Mouse (Mus musculus): Measurements from ENCODE around the gene Pla2g2c.

The Pla2g2c gene

DNA sequence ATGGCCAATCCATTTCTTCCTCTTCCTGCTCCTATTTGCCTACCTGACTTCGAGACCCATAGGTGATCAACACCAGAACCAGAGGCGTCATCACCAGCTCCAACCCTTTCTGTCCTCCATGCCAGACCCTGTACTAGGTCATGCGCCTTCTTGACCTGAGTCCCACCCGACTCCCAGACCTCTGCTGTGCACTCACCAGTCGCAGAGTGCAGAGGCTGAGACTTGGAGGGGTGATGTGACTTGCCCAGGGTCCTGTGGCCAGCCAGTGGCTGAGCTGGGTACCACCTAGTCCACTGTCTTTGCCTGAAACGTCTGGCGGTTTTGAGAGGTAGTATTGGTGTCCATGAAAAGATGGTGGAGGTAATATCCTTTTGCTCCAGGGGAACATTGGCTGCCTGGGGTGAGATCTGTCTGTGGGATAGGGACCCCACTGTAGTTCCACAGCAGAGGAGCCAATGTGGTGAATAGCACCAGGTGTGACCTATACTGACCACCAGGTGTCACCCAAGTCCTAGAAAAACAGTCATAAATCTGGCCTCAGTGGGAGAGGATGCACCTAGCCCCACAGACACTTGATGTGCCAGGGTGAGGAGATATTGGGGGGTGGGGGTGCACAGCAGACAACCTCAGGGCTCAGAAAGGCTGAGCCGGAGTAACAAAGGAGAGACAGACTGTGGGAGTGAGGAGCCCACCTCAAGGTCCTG, 23.9 kb downstream of the Pla2g2c start:
- DNase-seq (ENCODE audit: low read depth, low spot score): peak; percentile 53

DNA sequence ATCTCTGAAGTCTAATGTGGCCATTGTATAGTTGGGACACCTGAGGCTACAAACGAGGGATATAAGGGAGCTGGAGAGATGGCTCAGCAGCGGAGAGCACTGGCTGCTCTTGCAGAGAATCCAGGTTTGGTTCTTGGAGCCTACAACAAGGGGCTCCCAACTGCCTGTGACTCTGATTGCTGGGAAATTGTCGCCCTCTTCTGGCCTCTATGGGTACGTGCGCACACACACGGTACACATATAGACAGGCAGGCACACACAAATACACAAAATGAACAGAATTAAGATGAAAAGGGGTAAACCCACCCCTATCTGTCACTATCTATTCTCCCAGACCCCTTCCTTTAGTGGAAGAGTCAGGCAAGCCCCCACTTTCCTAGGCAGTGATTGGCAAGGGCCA, 28.0 kb downstream of the Pla2g2c start:
- no peak for DNase-seq (ENCODE audit: low read depth, low spot score)

DNA sequence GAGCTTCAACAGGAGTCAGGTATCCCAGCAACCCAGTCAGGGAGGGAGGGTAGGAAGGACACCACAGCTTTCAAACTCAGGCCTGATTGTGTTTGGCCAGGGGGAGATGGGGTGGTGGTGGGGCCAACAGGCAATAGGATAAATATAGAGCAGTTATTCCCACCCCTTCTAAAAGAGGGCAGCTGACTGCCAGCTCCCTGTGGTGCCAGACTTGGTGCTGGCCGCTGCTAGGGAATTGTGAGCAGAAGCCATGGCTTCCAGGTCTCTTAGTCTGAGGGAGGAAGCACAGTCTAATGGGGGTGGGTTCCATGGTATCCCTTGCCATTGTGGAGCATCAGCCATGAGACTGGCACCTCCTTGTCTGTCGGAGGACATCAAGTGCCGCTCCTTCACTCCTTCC, 29.0 kb downstream of the Pla2g2c start:
- DNase-seq (ENCODE audit: low read depth, low spot score): no peak

GRCm38 (mm10) chr4:138754432-138754831, 29.8 kb downstream of the Pla2g2c start:
- no peak for DNase-seq (ENCODE audit: low read depth, low spot score)

DNA sequence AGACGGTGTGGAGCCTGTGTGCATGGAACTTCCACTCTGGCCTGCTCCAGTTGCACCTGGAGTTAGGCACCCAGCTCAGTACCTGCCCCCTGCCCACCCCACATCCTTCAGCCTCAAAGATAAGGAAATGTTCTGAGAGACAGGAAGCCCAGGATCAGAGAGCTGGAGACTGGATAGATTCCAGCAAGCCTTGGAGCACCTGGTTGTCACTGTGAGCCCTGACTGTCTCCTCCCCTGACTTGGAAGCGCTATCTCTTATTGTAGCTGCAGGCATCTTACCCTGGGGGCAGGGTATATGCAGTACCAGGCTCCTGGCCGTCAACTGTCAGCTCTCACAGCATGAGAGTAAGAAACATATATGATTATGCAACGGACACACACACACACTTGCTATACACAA, 30.8 kb downstream of the Pla2g2c start:
- DNase-seq (ENCODE audit: low read depth, low spot score): no peak

- no peak for DNase-seq (ENCODE audit: low read depth, low spot score)
Measured at GRCm38 (mm10) chr4:138755983-138756382, 31.4 kb downstream of the Pla2g2c start.

DNA sequence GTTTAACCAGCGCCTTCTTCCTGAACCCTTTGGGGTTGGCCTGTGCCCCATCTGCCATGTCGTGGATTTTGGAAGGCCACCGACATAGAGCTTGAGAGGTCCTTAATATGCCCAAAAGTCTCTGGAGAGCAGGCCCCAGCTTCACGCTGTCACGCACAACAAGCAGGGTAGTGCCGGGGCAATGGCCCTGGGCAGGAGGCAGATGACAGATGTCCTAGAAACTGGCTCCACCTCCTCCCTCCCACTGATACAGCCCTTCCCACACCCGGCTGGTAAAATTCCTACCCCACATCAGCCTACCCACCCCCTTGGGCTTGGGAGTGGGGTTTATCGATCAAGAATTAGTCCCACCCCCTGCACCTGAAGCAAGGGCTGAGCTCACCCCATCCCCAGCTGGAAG, 32.8 kb downstream of the Pla2g2c start, which contains the start of gene Pla2g2f:
Pla2g2f (minus strand) TSS at position 211 of the 400 bp plus-strand sequence.
- DNase-seq (ENCODE audit: low read depth, low spot score): no peak

GRCm38 (mm10) chr4:138762266-138762665, 37.7 kb downstream of the Pla2g2c start:
- no peak for DNase-seq (ENCODE audit: low read depth, low spot score)

DNA sequence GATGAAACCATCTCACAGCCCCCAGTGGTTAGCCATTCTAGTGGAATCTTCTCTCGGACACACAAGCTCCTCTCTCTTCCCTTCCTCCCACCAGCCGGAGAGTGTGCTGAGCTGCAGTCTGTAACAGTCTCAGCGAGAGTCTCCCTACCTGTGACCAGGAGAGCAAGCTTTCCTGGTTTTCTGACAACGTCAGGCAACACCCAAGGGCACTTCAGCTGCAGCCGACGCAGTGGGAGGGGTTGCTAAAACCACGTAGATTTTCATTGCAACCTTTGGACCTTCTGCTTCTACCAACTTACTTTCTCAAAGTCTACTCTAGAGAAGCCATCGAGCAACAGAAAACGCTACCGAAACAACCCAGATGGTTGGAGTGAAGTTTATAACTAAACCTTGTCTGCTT, 47.4 kb downstream of the Pla2g2c start:
- no peak for DNase-seq (ENCODE audit: low read depth, low spot score)

DNA sequence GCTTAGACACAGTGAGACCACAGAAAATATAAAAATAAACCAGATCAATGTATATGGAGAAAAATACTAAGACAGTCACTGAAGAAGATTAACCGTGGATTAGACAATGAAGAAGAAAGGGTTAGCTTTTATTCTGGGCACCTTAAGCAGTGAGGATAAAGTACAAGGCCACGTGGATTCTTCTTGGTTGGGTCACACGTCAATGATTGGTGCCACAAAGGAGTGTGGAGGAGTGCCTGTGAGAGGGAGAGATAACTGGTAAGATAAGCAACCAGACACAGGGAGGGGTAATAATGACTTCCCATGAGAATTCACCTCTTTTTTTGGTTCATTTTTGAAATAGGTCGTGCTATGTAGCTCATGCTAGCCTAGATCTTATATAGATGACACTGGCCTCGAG, 47.8 kb downstream of the Pla2g2c start:
- DNase-seq (ENCODE audit: low read depth, low spot score): no peak

- no peak for DNase-seq (ENCODE audit: low read depth, low spot score)
Measured at GRCm38 (mm10) chr4:138775435-138775834, 50.8 kb downstream of the Pla2g2c start, which contains the start of gene Pla2g2d. Pla2g2d (plus strand) TSS chr4:138775735.

- no peak for DNase-seq (ENCODE audit: low read depth, low spot score)
Measured at GRCm38 (mm10) chr4:138777417-138778407, 53.1 kb downstream of the Pla2g2c start.

GRCm38 (mm10) chr4:138780300-138780699, 55.7 kb downstream of the Pla2g2c start:
- no peak for DNase-seq (ENCODE audit: low read depth, low spot score)

DNA sequence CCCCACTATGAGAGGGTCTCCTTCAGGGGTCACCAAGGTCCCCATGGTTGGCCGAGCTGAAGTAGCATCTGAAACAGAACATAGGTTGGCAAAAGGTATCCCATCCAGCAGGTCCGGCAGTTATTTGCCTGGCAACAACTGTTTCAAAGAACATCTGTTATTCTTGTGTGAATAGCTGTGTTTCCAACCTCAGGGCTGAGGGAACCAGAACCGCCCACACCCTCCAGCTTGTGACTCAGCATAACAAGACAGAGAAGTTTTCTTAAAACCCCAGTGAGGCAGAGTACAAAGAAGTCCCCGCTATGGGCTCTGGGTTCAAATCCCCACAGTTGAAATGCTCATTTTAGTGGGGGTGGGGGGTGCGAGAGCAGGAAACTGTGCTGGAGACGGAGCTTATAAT, 57.5 kb downstream of the Pla2g2c start:
- DNase-seq (ENCODE audit: low read depth, low spot score): no peak

GRCm38 (mm10) chr4:138785721-138786120, 61.1 kb downstream of the Pla2g2c start:
- DNase-seq (ENCODE audit: low read depth, low spot score): no peak

DNA sequence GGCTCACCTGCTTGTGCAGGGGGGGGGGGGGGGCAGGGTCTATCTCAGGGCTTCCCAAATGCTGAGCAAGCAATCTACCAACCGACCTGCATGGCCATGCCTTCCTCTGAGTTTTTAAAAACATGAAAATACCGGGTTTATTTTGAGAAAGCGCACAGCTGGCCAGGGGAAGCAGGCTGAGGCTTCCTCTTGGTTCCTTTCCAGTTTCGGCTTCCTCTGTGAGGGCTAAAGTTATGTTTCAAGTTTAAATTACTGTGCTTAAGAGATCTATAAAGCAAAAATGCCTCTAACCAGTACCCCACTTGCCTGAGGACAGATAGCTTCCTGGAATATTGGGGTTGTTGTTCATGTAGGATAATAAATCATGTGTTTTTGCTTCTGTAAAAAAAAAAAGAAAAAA, 61.5 kb downstream of the Pla2g2c start:
- peak; percentile 67 for DNase-seq (ENCODE audit: low read depth, low spot score)

GRCm38 (mm10) chr4:138788381-138788780, 63.8 kb downstream of the Pla2g2c start:
- DNase-seq (ENCODE audit: low read depth, low spot score): no peak

- DNase-seq (ENCODE audit: low read depth, low spot score): no peak
Measured at GRCm38 (mm10) chr4:138791452-138791851, 66.9 kb downstream of the Pla2g2c start.

DNA sequence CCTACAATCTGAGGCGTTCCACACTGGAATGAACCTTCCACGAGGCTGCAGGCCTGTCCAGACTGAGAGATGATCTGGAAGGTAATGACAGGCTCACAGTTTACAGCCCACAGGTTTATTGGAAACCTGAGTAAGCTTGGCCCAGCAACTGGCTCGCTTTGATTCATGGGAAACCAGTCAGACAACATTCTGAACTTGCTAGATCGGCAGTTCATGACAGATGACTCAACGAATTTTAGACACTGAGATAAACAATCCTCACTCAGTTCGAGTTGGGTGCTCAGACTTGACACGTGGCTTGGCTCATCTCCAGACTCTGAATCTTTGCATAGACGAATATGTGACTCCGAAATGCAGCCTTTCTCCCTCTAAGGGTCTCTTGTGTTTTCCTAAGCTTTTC, 68.0 kb downstream of the Pla2g2c start:
- DNase-seq (ENCODE audit: low read depth, low spot score): no peak

DNA sequence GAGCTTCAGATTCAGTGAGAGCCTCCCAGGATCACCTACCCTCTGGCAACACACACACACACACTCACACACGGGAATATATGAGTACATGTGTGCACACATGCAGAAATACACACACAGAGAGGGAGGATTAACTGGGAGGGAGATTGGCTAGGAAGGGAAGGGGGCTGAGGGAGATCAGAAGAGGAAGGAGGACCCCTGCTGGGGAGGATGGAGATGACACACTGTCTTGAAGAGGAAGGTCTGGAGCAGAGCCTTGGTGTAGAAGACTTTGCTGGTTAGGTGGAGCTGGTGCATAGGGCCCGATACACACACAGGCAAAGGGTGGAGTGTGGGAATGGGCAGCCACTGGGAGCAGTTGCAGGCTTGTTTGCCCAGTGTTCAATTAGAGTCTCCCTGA, 68.7 kb downstream of the Pla2g2c start:
- DNase-seq (ENCODE audit: low read depth, low spot score): peak; percentile 46

DNA sequence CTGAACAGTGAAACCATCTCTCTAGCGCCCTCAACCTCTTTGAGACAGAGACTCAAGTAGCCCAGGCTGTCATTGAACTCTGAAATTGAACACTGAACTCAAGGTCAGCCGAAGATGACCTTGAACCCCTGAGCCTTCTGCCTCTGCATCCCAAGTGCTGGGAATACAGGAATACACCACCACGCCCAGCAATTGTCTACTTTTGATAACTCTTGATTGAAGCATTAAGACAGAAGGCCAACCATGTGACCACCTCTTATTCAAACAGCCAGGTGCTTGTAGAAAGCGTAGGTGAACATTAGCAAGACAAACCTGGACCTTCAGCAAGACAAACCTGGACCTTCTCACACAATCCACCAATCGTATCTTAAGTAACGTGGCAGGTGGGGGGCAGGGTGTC, 69.8 kb downstream of the Pla2g2c start:
- DNase-seq (ENCODE audit: low read depth, low spot score): no peak
